Mouse (Mus musculus) large intestine, adult 2 months (tissue): Measurements from ENCODE around the gene Gm3417. TPM values are rescaled to one million over a fixed set of nuclear protein-coding genes. Genes with fewer than 3 reads are reported as not detected.
"Not testable (repeated sequence)": the region's sequence is repeated elsewhere in the genome, so short reads cannot be mapped to it uniquely, and the experiment has no call there.

Source experiments
- DNase-seq: peaks from one replicate; pipeline ENCODE4 v3.0.0-alpha.2; 2012; ENCODE audit warnings: low read depth, low spot score
- WGBS: fragments of 180-500 bp; shearing (Covaris S2); methylation state at CpG from one replicate; pipeline ENCODE4 v1.1.7; 2018; 5-methylcytosine and 5-hydroxymethylcytosine counted together
- polyA plus RNA-seq: library from polyadenylated mRNA; depleted of rRNA; stranded (reverse); fragments of >200 nt; gene quantifications from 2 replicates; pipeline ENCODE4 v1.2.3, GENCODE M21; 2012; rRNA removed

The Gm3417 gene
- polyA plus RNA-seq: 0.40 TPM in 1 of 2 replicates, not detected in the other

DNA sequence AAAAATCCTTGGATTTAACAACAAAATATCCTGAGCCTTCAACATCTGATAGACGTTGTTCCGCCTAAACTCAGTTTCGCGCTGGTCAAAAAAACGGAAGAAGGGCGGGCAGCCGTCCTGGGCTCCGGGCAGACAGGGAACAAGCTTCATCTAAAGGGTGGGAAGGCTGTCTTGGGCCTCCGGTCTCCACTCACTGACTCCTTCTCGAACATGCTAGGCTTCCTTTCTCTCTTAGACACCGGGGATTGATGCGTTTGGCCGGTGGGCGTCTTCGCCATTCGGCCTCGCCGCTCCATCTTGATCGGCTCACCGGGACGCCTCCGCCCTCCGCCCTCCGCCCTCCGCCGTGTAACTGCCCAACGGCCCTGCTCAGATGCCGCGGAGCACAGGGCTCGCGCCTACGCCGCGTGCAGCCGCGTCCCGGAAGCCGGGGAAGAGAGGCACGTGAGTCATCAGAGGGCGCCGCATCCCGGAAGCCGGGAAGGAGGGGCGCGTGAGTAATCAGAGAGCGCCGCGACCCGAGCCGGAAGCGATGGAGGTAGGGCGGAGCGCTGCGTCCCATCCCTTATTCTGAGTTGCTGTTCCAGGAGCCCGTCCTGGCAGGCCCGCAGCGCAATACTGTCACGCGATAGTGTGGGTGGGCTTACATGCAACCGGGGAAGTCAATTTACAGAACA is at the start of gene Gm3417, which contains the start of gene 9030025P20Rik:
Gm3417 (minus strand) TSS at position 429 of the 677 bp plus-strand sequence.
9030025P20Rik (plus strand) TSS at position 107 of the 677 bp plus-strand sequence.
- not testable (repeated sequence) for DNase-seq
- no CpG with 5 or more reads among the region's 60 CpGs for WGBS

DNA sequence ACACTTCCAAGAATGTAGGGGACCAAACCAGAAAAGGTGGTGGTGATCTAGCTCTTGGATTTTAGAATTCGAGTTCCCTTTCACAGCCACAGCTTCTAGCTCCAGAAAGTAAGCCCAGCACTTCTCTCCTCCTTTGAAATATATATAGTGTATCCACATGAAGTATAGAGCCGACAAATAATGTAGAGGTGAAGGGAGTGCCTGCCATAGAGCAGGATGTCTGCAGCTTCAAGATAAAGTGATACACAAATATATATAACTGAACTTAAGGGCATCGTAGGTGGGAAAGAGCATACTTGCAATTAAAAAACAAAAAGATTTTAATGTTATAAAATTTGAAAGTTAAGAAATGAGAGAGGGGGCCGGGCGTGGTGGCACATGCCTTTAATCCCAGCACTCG is 46.9 kb upstream of the Gm3417 start:
- WGBS: no CpG with 5 or more reads among the region's 6 CpGs
- DNase-seq: not testable (repeated sequence)

DNA sequence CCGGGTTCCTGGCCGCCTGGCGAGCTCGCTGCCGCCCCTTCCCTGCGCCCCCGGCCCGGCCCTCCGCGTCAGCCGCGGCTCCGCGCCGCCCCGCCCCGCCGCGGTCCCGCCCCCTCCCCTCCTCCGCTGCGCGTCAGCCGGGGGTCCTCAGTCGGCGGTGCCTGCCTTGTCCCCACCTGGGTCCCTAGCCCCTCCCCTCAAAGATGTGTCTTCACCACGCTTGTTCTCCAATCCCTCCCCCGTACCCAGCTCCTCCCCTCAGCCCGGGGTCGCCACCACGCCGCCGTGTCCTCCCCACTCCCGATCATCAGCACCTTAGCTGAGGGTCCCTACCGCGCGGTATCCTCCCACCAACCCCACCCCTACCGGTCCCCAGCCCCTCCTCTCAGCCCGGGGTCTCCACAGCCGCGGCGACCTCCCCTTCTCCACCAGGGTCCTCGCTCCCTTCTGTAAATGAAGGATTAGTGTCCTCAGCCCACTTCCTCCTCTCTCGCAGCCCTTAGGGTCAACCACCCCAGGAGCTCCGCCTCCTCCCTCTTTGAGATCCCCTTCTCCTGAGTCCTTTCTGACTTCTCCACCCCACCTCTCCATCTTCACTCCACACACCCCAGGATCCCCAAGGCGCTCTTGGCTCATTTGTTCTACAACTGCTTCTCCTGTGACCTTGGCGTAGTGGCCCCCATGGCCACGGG is 46.1 kb upstream of the Gm3417 start:
- DNase-seq: not testable (repeated sequence)
- whole genome bisulfite sequencing: no CpG with 5 or more reads among the region's 48 CpGs

DNA sequence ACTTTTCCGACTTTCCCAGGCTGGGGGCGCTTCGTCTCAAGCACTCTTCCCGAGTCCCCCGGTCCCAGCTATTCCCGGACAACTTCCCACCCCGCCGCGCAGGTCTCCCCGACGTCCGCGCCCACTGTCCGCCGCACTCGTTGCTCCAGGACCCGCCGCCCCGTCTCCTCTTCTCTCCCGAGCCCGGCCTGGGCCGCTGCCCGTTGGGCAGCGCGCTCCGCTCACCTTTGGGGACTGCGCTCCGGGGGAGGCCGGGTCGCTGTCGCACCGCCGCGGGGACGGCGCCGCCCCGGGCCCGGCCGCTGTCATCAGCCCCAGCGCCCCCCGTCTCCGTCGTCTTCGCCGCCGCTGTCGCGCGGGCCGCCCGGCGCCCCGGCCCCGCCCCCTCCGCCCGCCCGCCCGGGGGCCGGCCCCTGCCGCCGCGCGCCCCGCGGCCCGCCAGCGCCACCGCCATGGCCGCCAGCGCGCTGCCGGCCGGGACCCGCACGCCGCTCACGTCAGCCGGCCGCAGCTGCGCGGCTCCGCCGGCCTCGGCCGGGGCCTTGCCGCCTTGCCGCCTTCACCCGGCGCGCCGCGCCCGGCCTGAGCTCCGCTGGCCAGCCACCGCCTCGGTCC is 45.4 kb upstream of the Gm3417 start:
- not testable (repeated sequence) for DNase-seq
- no CpG with 5 or more reads among the region's 97 CpGs for WGBS

DNA sequence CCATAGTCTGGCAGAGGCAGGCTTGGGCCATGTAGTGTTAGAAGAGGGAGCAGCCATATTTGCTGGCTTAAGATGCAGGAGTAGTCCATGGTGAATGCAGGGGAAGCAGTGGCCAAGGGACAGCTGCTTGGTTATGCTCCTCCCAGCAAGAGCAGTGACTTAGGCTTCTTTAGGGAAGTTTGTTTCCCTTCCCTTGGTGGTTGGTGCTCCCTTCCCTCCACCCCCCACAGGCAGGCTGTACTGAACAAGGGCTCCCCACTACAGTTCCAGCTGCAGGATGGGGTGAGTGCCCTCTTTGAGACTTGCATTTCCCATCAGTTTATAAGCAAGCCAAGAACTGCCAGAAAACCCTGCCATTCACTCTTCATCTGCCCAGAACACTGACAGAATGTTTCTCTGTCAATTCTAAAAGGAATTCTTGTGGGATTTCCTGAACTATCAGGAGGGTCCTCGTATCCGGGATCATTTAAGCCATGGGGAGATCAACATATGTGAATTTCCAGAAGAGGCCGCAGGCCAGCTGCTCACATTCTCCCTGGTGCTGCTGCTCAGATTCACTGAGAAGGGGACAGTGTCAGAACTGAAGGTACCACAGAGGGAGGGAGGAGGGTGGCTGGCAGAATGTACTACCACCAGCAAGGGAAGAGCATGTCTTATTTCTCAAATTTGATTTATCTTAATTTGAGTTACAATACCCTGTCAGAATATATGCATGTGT is 43.1 kb upstream of the Gm3417 start:
- WGBS: 82% methylated on average over 3 of the region's 3 CpGs
- DNase-seq: not testable (repeated sequence)

DNA sequence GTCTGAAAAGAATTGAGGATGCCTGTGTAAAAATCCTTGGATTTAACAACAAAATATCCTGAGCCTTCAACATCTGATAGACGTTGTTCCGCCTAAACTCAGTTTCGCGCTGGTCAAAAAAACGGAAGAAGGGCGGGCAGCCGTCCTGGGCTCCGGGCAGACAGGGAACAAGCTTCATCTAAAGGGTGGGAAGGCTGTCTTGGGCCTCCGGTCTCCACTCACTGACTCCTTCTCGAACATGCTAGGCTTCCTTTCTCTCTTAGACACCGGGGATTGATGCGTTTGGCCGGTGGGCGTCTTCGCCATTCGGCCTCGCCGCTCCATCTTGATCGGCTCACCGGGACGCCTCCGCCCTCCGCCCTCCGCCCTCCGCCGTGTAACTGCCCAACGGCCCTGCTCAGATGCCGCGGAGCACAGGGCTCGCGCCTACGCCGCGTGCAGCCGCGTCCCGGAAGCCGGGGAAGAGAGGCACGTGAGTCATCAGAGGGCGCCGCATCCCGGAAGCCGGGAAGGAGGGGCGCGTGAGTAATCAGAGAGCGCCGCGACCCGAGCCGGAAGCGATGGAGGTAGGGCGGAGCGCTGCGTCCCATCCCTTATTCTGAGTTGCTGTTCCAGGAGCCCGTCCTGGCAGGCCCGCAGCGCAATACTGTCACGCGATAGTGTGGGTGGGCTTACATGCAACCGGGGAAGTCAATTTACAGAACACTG is 31.3 kb upstream of the Gm3417 start, which contains the start of gene Gm3435:
Gm3435 (plus strand) TSS at position 471 of the 708 bp plus-strand sequence.
- no CpG with 5 or more reads among the region's 60 CpGs for WGBS
- DNase-seq: not testable (repeated sequence)

DNA sequence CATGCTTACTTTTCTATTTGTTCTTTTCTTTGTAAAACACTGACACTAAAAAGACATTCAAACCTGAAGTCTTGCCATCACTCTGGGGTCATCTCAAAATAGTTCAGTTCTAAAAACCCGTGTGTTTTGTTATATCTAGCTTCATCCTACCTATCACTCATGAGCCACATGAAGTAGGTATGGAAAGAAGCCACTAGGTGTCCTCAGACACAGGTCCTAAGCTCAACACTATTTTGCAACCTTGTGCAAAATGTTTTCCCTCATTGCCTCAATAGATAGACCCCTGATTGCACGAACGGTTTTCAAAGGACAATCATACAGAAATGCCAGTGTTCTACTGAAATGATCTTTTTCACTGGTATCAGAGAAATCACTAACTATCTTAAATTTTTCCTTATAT is 30.5 kb upstream of the Gm3417 start:
- WGBS: no CpG with 5 or more reads among the region's 3 CpGs
- DNase-seq: not testable (repeated sequence)

DNA sequence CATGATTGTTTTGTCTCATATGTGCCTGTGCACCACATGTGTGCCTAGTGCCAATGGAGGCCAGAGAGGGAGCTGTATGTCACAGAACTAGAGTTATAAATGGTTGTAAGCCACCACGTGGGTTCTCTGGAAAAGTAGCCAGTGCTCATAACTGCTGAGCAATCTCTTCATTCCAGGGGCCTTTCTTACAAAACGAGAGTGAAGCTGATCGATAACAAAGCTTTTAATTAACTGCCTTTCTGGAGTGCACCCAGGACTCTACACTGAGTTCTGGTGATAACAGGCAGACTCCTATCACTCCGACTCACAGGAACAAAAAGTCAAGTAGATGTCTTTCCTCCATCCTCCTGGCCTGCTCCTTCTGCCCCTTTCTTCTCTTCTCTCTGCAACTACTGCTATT is 21.5 kb upstream of the Gm3417 start:
- DNase-seq: not testable (repeated sequence)
- WGBS: no CpG with 5 or more reads among the region's 4 CpGs

DNA sequence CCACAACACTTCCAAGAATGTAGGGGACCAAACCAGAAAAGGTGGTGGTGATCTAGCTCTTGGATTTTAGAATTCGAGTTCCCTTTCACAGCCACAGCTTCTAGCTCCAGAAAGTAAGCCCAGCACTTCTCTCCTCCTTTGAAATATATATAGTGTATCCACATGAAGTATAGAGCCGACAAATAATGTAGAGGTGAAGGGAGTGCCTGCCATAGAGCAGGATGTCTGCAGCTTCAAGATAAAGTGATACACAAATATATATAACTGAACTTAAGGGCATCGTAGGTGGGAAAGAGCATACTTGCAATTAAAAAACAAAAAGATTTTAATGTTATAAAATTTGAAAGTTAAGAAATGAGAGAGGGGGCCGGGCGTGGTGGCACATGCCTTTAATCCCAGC is 15.6 kb upstream of the Gm3417 start:
- not testable (repeated sequence) for DNase-seq
- WGBS: no CpG with 5 or more reads among the region's 5 CpGs

DNA sequence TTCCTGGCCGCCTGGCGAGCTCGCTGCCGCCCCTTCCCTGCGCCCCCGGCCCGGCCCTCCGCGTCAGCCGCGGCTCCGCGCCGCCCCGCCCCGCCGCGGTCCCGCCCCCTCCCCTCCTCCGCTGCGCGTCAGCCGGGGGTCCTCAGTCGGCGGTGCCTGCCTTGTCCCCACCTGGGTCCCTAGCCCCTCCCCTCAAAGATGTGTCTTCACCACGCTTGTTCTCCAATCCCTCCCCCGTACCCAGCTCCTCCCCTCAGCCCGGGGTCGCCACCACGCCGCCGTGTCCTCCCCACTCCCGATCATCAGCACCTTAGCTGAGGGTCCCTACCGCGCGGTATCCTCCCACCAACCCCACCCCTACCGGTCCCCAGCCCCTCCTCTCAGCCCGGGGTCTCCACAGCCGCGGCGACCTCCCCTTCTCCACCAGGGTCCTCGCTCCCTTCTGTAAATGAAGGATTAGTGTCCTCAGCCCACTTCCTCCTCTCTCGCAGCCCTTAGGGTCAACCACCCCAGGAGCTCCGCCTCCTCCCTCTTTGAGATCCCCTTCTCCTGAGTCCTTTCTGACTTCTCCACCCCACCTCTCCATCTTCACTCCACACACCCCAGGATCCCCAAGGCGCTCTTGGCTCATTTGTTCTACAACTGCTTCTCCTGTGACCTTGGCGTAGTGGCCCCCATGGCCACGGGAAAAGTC is 14.7 kb upstream of the Gm3417 start:
- not testable (repeated sequence) for DNase-seq
- WGBS: no CpG with 5 or more reads among the region's 47 CpGs

DNA sequence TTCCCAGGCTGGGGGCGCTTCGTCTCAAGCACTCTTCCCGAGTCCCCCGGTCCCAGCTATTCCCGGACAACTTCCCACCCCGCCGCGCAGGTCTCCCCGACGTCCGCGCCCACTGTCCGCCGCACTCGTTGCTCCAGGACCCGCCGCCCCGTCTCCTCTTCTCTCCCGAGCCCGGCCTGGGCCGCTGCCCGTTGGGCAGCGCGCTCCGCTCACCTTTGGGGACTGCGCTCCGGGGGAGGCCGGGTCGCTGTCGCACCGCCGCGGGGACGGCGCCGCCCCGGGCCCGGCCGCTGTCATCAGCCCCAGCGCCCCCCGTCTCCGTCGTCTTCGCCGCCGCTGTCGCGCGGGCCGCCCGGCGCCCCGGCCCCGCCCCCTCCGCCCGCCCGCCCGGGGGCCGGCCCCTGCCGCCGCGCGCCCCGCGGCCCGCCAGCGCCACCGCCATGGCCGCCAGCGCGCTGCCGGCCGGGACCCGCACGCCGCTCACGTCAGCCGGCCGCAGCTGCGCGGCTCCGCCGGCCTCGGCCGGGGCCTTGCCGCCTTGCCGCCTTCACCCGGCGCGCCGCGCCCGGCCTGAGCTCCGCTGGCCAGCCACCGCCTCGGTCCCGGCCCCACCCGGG is 14.0 kb upstream of the Gm3417 start:
- DNase-seq: not testable (repeated sequence)
- no CpG with 5 or more reads among the region's 98 CpGs for WGBS

DNA sequence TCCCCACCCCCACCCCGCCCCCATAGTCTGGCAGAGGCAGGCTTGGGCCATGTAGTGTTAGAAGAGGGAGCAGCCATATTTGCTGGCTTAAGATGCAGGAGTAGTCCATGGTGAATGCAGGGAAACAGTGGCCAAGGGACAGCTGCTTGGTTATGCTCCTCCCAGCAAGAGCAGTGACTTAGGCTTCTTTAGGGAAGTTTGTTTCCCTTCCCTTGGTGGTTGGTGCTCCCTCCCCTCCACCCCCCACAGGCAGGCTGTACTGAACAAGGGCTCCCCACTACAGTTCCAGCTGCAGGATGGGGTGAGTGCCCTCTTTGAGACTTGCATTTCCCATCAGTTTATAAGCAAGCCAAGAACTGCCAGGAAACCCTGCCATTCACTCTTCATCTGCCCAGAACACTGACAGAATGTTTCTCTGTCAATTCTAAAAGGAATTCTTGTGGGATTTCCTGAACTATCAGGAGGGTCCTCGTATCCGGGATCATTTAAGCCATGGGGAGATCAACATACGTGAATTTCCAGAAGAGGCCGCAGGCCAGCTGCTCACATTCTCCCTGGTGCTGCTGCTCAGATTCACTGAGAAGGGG is 11.6 kb upstream of the Gm3417 start:
- 79% methylated on average over 4 of the region's 5 CpGs for WGBS
- not testable (repeated sequence) for DNase-seq

DNA sequence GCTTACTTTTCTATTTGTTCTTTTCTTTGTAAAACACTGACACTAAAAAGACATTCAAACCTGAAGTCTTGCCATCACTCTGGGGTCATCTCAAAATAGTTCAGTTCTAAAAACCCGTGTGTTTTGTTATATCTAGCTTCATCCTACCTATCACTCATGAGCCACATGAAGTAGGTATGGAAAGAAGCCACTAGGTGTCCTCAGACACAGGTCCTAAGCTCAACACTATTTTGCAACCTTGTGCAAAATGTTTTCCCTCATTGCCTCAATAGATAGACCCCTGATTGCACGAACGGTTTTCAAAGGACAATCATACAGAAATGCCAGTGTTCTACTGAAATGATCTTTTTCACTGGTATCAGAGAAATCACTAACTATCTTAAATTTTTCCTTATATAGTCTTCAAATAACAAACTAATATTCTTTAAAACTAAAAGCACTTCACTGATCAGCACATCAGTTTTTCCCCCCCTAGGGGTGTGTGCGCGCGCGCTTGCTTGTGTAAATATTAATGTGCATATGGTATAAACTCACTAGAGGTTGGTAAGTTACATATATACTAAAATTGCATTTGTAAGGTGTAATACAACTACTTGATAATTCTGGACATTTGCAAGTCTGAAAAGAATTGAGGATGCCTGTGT is 750 bp downstream of the Gm3417 start:
- not testable (repeated sequence) for DNase-seq
- WGBS: under 1% methylated on average over 4 of the region's 7 CpGs

DNA sequence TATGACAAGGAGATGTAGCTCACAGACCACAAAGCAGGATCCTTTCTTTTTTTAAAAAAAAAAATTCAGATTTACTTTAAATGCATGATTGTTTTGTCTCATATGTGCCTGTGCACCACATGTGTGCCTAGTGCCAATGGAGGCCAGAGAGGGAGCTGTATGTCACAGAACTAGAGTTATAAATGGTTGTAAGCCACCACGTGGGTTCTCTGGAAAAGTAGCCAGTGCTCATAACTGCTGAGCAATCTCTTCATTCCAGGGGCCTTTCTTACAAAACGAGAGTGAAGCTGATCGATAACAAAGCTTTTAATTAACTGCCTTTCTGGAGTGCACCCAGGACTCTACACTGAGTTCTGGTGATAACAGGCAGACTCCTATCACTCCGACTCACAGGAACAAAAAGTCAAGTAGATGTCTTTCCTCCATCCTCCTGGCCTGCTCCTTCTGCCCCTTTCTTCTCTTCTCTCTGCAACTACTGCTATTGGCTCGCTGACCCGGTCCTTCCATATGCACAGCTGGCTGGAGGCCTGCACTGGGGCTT is 10.1 kb downstream of the Gm3417 start:
- DNase-seq: not testable (repeated sequence)
- no CpG with 5 or more reads among the region's 6 CpGs for WGBS

DNA sequence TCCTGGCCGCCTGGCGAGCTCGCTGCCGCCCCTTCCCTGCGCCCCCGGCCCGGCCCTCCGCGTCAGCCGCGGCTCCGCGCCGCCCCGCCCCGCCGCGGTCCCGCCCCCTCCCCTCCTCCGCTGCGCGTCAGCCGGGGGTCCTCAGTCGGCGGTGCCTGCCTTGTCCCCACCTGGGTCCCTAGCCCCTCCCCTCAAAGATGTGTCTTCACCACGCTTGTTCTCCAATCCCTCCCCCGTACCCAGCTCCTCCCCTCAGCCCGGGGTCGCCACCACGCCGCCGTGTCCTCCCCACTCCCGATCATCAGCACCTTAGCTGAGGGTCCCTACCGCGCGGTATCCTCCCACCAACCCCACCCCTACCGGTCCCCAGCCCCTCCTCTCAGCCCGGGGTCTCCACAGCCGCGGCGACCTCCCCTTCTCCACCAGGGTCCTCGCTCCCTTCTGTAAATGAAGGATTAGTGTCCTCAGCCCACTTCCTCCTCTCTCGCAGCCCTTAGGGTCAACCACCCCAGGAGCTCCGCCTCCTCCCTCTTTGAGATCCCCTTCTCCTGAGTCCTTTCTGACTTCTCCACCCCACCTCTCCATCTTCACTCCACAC is 16.9 kb downstream of the Gm3417 start:
- not testable (repeated sequence) for DNase-seq
- WGBS: no CpG with 5 or more reads among the region's 44 CpGs

DNA sequence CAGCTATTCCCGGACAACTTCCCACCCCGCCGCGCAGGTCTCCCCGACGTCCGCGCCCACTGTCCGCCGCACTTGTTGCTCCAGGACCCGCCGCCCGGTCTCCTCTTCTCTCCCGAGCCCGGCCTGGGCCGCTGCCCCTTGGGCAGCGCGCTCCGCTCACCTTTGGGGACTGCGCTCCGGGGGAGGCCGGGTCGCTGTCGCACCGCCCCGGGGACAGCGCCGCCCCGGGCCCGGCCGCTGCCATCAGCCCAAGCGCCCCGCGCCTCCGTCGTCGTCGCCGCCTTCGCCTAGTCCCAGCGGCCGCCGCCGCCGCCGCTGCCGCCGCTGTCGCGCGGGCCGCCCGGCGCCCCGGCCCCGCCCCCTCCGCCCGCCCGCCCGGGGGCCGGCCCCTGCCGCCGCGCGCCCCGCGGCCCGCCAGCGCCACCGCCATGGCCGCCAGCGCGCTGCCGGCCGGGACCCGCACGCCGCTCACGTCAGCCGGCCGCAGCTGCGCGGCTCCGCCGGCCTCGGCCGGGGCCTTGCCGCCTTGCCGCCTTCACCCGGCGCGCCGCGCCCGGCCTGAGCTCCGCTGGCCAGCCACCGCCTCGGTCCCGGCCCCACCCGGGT is 17.5 kb downstream of the Gm3417 start, which contains the start of gene Phf10:
Phf10 (minus strand) TSS at position 323 of the 606 bp plus-strand sequence.
- WGBS: 10% methylated on average over 63 of the region's 100 CpGs
- not testable (repeated sequence) for DNase-seq
